Mouse (Mus musculus): Measurements from ENCODE around the gene Mgat4a.
A peak's percentile ranks its signal among the peaks of the same experiment; 100 is the strongest.

Mgat4a gene

GRCm38 (mm10) chr1:37540810-37541658, at the start of gene Mgat4a:
Mgat4a (minus strand) TSS chr1:37541016.
- no peak for DNase-seq (ENCODE audit: low read depth)

- peak; percentile 67 for DNase-seq (ENCODE audit: low read depth)
These were observed 45.1 kb upstream of the Mgat4a start for GRCm38 (mm10) chr1:37585809-37586480.

GRCm38 (mm10) chr1:37583795-37584464, 43.1 kb upstream of the Mgat4a start:
- DNase-seq (ENCODE audit: low read depth): no peak

DNA sequence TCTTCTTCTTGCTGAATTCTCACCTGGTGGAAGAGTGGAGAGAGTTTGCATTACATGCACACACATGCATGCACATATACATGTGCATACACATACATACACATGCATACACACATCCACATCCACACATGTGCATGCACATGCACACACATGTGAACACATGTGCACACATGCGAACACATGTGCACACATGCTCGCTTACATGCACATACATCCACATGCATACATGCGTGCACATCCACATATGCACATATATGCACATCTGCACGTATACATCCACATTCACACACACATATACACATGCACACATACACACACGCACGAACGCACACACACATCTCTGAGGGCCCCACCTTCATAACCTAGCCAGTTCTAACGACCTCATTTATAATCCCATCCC, 42.4 kb upstream of the Mgat4a start:
- DNase-seq (ENCODE audit: low read depth): no peak

DNA sequence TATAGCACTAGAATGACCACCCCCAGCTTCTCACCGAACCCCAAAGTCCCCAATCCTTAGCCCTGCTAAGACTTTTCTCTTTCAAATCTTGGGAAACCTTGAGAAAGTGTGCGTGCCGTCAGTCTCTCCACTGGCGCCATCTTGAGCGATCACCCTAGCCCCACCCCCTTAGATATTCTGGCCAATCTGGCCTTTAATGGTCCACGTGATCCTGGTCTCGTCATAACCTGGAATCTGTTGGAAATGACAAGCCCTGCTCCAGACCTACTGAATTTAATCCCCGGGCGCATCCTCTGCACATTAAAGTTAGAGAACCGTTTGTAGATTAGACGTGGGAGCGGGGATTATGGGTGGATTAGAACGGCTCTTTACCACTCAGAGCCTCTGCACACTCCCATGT, 38.9 kb upstream of the Mgat4a start:
- DNase-seq (ENCODE audit: low read depth): no peak

DNA sequence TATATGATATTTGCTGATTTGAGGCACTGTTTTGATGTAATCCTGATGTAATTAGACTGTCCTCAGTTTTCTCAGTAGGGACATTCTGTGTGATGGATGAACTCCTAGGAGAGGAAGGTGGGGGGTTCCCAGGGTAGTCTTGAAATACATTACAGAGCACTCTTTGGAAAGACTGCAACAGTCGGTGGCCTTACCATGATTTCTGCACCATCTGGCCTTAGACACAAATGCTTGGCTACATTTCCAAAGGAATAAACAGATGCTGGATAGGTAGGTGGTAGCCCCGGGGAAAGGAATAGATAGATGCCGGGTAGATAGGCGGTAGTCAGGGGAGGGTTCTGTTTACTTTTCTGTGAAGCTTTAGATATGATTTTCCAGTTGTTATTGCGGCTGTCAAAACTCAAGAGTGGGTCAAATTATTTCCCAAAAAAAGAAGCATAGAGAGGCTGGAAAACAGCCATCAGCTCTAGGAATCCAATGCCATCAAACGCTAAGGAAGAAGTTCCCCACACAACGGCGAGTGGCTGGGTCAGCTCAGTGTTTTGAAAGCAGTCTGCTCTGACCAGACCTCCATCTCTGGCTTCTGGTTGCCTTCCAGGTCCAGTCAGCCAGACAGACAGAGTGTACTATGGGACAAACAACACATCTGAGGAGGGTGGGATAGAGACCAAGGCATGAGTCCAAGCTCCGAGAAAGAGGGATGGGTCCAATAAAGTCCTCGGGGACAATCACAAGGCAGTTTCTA, 31.9 kb upstream of the Mgat4a start:
- no peak for DNase-seq (ENCODE audit: low read depth)

GRCm38 (mm10) chr1:37568379-37568778, 27.6 kb upstream of the Mgat4a start:
- no peak for DNase-seq (ENCODE audit: low read depth)

DNA sequence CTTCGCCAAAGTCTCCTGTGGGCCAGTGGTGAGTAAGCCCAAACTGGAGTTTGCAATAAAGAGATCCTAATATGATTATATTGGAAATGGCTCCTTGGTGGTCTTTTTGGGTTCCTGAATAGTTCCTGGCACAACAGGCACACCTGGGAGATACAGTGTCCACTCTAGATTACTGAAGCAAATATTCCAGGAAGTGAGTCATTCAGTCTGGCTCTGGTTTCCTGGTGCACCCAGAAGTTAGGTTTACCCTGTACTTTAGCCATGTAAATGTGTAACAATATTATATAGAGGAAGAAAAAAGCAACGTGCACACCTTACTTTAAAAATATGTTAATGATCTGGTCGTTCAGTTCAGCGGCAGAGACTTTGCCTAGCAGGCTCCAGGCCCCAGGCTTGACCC, 25.9 kb upstream of the Mgat4a start:
- peak; percentile 9 for DNase-seq (ENCODE audit: low read depth)

GRCm38 (mm10) chr1:37566344-37566743, 25.5 kb upstream of the Mgat4a start:
- no peak for DNase-seq (ENCODE audit: low read depth)

DNA sequence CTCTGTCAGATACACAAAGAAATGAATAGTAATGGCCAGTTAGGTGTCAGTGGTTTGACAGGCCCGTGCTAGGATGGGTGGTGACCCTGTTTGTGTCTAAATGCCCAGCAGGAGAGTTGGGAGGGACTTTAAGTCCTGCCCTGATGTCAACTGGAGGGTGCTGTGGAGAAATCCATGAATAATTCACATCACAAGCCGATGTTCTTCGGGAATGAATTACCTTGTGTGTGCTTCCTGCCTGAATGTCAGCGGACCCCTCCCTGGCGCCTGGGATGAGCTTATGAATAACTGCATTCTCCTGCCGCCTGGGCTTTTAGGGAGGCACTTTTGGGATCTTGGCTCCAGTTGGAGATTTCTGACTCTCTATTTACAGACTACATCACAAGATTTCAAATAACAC, 24.6 kb upstream of the Mgat4a start:
- DNase-seq (ENCODE audit: low read depth): no peak

GRCm38 (mm10) chr1:37561955-37562354, 21.1 kb upstream of the Mgat4a start:
- peak; percentile 33 for DNase-seq (ENCODE audit: low read depth)

GRCm38 (mm10) chr1:37560356-37560755, 19.5 kb upstream of the Mgat4a start:
- DNase-seq (ENCODE audit: low read depth): no peak

DNA sequence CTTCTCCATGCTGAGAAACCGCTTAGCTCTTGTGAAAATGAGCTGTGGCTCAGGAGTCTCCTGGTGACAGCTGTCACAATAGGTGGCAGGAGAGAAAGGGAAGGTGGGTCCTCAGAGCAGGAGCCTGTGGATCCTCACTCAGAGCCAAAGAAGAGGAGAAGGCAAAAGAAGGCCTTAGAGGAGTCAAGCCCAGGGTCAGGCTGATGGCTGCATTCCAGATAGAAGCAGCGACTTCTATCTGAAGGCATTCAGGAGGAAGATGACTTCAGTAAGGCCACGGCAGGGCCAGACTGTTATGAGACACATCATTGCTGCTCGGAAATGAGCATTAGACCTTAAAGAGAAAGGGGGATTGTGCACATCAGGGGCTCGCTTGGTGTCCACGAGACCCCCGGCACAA, 11.2 kb upstream of the Mgat4a start:
- no peak for DNase-seq (ENCODE audit: low read depth)

DNA sequence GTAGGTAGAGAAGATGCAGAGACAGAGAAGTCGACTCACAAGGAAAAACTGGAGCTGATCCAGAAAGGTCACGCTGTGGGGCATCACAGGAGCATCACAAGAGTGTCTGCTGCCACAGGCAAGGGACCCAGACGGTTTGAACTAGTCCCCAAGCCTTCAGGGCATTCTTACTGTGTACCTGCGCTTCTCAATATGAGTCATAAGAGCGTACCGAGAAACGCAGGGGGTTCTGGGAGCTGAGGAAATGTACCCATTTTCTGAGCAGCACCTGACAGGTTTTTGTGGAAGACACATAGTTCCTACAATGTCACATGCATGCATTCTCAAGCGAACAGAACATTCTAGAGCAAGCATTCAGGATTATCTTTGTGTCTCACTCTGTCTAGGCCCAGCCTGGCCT, 8.7 kb upstream of the Mgat4a start:
- DNase-seq (ENCODE audit: low read depth): no peak

DNA sequence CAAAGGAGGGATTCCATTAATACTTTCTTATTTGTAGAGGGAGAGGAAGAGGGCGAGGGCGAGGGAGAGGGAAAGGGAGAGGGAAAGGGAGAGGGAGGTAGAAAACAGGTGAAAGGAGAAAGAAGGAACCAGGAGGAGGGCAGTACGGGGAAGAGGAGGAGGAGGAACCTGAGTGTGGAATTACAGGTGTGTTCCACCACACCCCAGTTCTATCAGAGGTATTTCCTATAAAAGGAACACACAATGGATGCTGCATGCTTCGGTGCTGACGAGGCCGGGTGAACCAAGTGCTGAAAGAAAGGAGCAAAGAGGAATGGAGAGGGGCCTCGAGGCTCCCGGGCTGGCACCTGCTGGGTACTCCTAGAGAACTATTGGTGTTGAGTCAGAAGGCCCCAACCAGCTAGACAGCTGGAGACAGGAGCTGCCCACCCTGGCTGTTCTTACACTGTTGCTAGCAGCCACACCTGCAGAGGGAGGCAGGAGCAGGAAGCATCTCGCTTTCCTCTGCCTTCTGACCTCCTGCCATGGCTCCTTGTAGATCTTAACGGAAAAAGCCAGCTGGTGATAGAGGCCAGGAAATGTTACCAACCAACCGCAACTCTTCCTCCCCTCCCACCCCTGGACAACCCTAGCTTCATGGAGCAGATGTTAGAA, 5.7 kb upstream of the Mgat4a start:
- DNase-seq (ENCODE audit: low read depth): peak; percentile 68

- no peak for DNase-seq (ENCODE audit: low read depth)
These were observed 3.4 kb upstream of the Mgat4a start for GRCm38 (mm10) chr1:37544251-37544650.

GRCm38 (mm10) chr1:37543057-37543456, 2.2 kb upstream of the Mgat4a start:
- no peak for DNase-seq (ENCODE audit: low read depth)

DNA sequence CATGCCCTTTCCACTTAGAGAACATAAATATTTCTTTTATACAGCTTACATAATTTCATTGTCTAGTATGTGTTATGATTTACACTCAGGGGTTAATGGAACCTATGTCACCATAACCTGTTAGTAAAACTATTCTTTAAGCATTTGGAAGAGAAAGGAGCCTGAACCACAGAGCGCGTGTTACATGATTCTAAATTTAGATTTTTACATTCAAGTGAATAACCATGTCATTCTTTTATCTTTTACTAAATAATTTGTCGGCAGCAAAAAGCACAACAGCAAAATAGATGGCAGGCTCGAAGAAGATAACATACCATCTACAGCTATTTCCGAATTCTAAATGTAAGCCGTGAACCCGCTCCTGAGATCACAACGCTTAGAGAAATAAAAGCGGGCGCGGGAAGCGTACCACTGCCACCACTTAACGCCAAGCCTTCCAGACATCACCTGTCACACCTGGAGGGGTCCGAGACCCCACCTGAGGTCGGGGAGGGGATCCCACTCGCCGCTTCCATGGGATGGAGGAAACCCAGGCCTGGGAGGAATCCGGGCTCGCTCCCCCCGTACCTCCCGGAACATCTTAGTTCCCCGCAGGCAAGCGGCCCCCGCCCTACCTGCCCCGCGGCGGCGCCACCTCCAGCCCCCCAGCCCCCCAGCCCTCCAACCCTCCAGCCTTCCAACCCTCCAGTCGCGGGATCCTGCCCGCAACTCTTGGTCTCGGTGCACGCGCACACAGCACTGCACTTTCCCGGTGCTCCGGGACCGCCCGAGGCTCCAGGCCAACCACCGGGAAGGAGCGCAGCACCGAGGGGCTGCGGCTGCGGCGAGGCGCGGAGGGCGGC, 627 bp downstream of the Mgat4a start:
- no peak for DNase-seq (ENCODE audit: low read depth)

DNA sequence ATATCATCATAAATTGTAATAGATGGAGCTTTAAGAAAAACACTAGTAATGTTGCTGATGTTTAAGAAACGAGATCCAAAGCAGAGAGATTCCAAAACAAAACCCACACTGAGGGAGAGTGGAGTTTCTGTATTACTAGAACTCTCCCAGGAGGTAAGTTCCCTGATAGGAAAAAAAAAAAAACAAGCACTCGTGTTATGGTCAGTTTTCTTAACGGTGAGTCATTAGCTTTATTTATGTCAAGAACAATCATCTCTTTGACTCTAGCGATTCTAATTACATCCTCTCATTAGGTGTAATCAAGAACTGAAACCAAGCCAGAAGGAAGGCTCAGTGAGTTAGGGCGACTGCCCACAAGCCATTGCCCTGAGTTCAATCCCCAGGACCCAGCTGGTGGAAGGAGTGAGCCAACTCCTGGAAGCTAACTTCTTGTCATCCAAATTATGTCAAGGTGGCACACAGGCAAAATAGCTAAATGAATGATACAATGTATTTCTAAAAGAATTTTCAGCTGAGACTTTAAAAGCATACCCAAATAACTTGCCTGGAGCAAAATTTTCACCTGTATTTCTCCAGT, 6.2 kb downstream of the Mgat4a start:
- DNase-seq (ENCODE audit: low read depth): no peak

DNA sequence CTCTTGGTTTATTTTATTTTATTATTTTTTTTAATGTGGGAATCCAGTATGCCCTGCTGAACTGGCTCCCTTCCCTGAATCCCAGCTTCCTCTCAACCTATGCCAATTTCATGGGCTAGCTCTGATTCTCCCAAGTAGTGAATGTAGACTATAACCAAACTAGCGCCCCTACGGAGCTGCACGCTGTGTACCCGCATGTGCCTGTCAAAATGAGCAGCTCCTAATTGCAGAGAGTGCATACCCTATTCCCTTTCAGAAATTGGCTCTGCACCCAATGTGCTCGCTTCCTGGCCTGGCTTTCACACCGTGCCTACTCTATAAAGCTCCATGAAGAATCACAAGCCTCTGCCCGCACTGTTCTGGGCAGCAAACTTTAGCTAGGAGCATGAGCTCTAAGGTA, 7.6 kb downstream of the Mgat4a start:
- DNase-seq (ENCODE audit: low read depth): no peak

DNA sequence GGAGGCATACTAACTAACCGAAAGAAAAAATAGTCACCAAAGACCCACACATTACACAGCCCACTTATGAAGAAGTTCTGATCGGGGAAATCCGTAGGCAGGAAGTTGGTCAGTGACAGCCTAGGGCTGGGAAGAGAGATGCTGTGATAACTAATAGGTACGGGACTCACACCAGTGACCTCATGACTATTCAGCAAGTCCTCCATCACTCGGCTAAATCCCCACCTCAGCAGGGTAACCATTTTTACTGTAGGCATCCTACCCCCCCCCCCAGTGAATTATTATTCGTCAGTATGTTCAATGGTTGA, 8.3 kb downstream of the Mgat4a start:
- peak; percentile 21 for DNase-seq (ENCODE audit: low read depth)
